Mouse (Mus musculus) liver, embryonic 13.5 days (tissue): ENCODE measurements around the gene Defb25. TPM values are rescaled to one million over a fixed set of nuclear protein-coding genes. Genes with fewer than 3 reads are reported as not detected.

ENCODE experiments used
- ATAC-seq: fragments of 200-750 bp; cut with Nextera tagmentation; 2 replicates; pipeline ENCODE4 v1.8.0; 2017; ENCODE audit warnings: low read depth, mild to moderate bottlenecking, moderate number of reproducible peaks, moderate library complexity
- DNase-seq: peaks from one replicate; pipeline ENCODE4 v3.0.0; 2022
- H3K27ac ChIP-seq: fragments of 300-500 bp; sonication (generic); 2 replicates; pipeline ENCODE4 v1.5.1; 2015; ENCODE audit warnings: moderate library complexity, mild to moderate bottlenecking, inconsistent platforms
- H3K27me3 ChIP-seq: fragments of 300-500 bp; sonication (generic); 2 replicates; pipeline ENCODE4 v1.6.1; 2015; ENCODE audit warnings: mild to moderate bottlenecking, inconsistent platforms
- H3K36me3 ChIP-seq: fragments of 300-500 bp; sonication (generic); 2 replicates; pipeline ENCODE4 v1.6.1; 2015; ENCODE audit warnings: mild to moderate bottlenecking, inconsistent platforms
- H3K4me1 ChIP-seq: fragments of 300-500 bp; sonication (generic); replicated peaks from 2 replicates; pipeline ENCODE4 v1.6.1; 2015; ENCODE audit warnings: inconsistent platforms
- H3K4me2 ChIP-seq: fragments of 300-500 bp; sonication (generic); 2 replicates; pipeline ENCODE4 v1.6.1; 2015; ENCODE audit warnings: inconsistent platforms, mild to moderate bottlenecking, moderate library complexity
- H3K4me3 ChIP-seq: fragments of 300-500 bp; sonication (generic); replicated peaks from 2 replicates; pipeline ENCODE4 v1.5.1; 2015; ENCODE audit warnings: mild to moderate bottlenecking, inconsistent platforms
- H3K9ac ChIP-seq: fragments of 300-500 bp; sonication (generic); 2 replicates; pipeline ENCODE4 v1.6.1; 2015; ENCODE audit warnings: mild to moderate bottlenecking, inconsistent platforms
- H3K9me3 ChIP-seq: fragments of 300-500 bp; sonication (generic); replicated peaks from 2 replicates; pipeline ENCODE4 v1.6.1; 2016; ENCODE audit warnings: inconsistent platforms
- WGBS: fragments of 180-500 bp; shearing (Covaris S2); methylation state at CpG from one replicate; pipeline ENCODE4 v1.1.7; 2015; ENCODE audit not compliant: insufficient replicate concordance; 5-methylcytosine and 5-hydroxymethylcytosine counted together
- polyA plus RNA-seq: library from polyadenylated mRNA; unstranded; fragments of >200 nt; fragmentation: Nextera tagmentation; extraction: Ambion mirVana; gene quantifications from 2 replicates; pipeline ENCODE4 v1.2.1, GENCODE M21; 2015

The Defb25 gene
- polyA plus RNA-seq, 1 experiment from 2014 or later, result not detected

DNA sequence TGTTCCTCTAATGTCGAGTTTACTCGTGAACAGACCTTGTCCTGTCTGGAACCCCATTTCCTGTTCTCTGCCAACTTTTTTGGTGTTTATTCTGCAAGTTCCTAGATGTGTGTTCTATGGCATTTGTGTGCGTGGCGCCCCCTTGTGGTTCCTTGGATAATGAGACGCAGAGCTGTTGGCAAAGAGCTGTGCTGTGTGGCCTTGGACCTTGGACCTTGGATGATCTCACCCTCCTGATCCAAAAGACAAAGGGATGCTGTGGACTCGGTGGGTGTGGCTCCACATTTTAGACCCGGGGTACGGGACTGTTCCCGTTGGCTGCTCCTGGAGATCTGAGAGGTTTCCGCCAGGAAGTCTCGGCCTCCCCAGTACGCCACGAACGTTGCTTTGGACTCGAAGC is 18.8 kb downstream of the Defb25 start, which contains the start of gene Defb36:
Gene Defb36 (plus strand): TSS at position 271 of the 400 bp plus-strand sequence.
- WGBS, result 66% methylated on average over 15 of the region's 15 CpGs
- Histone ChIP-seq H3K36me3 (no peaks in the 10 kb centered on the region), H3K27ac (no peak within 1 kb of the TSS), H3K4me1 (no peaks in the 10 kb centered on the region), H3K9me3 (no peaks in the 10 kb centered on the region), H3K4me3 (no peak within 1 kb of the TSS), H3K9ac (no peak within 1 kb of the TSS), H3K4me2 (no peak within 1 kb of the TSS), H3K27me3 (no peaks in the 10 kb centered on the region)
- DNase-seq (no peak), ATAC-seq (no peak)

DNA sequence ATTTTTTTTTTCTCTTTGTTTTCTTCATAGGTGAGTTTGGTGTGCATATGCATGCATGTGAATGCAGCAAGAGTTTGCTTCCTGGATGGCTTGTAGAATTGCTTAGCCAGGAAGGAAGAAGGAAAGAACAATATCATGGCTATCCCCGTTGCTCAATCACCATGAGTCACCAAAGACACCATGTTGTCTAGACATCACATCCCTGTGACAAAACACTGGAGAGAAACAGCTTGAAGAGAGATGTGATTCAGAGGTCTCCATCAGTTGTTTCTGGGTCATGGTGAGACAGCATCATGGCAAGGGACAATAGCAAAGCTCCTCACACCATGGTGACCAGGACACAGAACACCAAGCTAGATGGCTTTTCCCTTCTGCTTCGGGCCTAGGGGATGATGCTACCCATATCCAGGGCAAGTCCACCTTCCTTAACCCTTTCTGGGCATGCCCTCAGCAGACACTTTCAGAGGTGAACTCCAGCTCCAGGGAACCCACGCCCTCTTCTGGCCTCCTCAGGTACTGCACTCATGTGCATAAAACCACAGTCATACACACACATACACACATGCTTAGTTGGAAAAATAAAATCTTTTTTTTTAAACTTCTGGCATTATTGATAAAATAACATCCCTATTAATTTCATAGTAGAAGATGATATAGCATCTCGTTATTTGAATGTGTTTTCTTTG is 21.4 kb downstream of the Defb25 start:
- H3K9me3 ChIP-seq, result no peaks in the 10 kb centered on the region
- no peak overlapping the region for H3K27ac ChIP-seq
- H3K4me3 ChIP-seq, result no peak overlapping the region
- H3K4me1 ChIP-seq, result no peaks in the 10 kb centered on the region
- no peak overlapping the region for H3K4me2 ChIP-seq
- WGBS, result 51% methylated on average over 4 of the region's 4 CpGs
- ATAC-seq (no peak), DNase-seq (no peak)
- no peak overlapping the region for H3K9ac ChIP-seq
- no peaks in the 10 kb centered on the region for H3K36me3 ChIP-seq
- no peaks in the 10 kb centered on the region for H3K27me3 ChIP-seq

DNA sequence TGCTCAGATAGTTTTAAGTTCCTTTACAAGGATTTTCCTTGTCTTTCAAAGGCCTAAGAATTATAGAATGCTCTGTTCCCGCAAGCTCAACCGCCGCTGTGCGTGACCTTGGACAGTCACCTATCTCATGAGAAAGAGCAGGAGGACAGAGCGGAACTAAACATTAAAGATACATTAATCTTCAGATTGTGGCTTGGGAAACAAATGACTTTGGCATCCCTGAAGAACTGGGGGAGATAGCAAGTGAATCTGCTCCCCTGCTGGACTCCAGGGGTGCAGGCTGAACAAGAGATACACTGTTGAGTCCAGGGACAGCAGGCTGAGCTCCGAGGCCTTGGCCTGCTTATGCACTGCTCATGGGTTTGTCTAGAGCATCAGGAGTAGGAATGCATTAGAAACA is 22.8 kb downstream of the Defb25 start:
- Histone ChIP-seq H3K9ac (no peak overlapping the region), H3K4me3 (no peak overlapping the region), H3K4me1 (no peaks in the 10 kb centered on the region), H3K9me3 (no peaks in the 10 kb centered on the region), H3K27ac (no peak overlapping the region), H3K4me2 (no peak overlapping the region), H3K36me3 (no peaks in the 10 kb centered on the region), H3K27me3 (no peaks in the 10 kb centered on the region)
- DNase-seq (no peak), ATAC-seq (no peak)
- WGBS, result 70% methylated on average over 6 of the region's 6 CpGs

DNA sequence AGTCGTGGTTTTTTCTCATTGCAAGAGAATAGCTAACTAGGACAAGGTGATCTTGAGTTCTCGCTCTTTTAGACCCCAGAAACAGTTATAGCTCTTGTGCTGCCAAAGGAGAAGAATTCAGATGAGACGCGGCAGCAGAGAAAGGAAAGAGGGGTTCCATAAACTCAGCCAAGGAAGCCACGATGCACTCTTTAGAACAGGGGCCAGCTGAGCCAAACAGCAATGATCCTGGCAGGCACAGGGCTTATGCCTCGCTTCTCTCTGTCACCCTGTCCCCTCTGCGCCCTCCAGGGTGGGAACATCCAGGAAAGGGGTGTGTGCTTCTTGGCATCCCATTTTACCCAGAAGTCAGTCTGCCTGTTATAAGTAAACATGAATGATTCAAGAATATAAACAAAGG is 23.6 kb downstream of the Defb25 start, which contains the start of gene Defb45:
Gene Defb45 (minus strand): TSS at position 101 of the 400 bp plus-strand sequence.
- Histone ChIP-seq H3K27ac (no peak within 1 kb of the TSS), H3K36me3 (no peaks in the 10 kb centered on the region), H3K9ac (no peak within 1 kb of the TSS), H3K9me3 (no peaks in the 10 kb centered on the region), H3K4me2 (no peak within 1 kb of the TSS), H3K4me1 (no peaks in the 10 kb centered on the region), H3K27me3 (no peaks in the 10 kb centered on the region), H3K4me3 (no peak within 1 kb of the TSS)
- DNase-seq (no peak), ATAC-seq (no peak)
- 48% methylated on average over 7 of the region's 7 CpGs for WGBS

GRCm38 (mm10) chr2:152589021-152589420 is 33.8 kb downstream of the Defb25 start:
- H3K4me1 ChIP-seq, result no peaks in the 10 kb centered on the region
- H3K4me3 ChIP-seq, result no peak overlapping the region
- DNase-seq (no peak), ATAC-seq (no peak)
- H3K9ac ChIP-seq, result no peak overlapping the region
- no peaks in the 10 kb centered on the region for H3K9me3 ChIP-seq
- no peaks in the 10 kb centered on the region for H3K36me3 ChIP-seq
- 53% methylated on average over 6 of the region's 6 CpGs for WGBS
- no peak overlapping the region for H3K27ac ChIP-seq
- H3K4me2 ChIP-seq, result no peak overlapping the region
- no peaks in the 10 kb centered on the region for H3K27me3 ChIP-seq

DNA sequence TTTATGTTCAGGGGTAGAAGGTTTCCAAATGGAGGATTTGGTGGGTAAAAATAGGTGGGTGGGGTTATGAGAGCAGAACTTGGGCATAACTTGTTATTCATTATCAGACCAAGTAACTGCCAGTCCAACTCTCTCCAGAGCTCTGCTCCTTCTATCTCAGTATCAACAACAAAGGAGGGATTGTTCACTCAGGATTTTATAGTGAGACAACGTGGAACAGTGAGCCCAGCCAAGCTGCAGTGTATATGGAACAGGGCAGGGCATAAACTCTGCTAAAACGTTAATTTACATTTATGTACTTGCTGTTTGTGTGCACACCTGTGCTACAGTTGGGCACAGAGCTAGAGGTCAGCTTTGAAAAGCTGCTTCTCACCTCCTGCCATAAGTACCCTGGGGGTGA is 34.4 kb downstream of the Defb25 start:
- DNase-seq (no peak), ATAC-seq (no peak)
- Histone ChIP-seq H3K4me3 (no peak overlapping the region), H3K36me3 (no peaks in the 10 kb centered on the region), H3K4me1 (no peaks in the 10 kb centered on the region), H3K27ac (no peak overlapping the region), H3K9me3 (no peaks in the 10 kb centered on the region), H3K4me2 (no peak overlapping the region), H3K27me3 (no peaks in the 10 kb centered on the region), H3K9ac (no peak overlapping the region)
- WGBS, result 35% methylated on average over 2 of the region's 2 CpGs

GRCm38 (mm10) chr2:152586926-152587560 is 35.8 kb downstream of the Defb25 start:
- Histone ChIP-seq H3K4me3 (no peak overlapping the region), H3K36me3 (no peaks in the 10 kb centered on the region), H3K27ac (no peak overlapping the region), H3K9me3 (no peaks in the 10 kb centered on the region), H3K9ac (no peak overlapping the region), H3K4me2 (no peak overlapping the region), H3K4me1 (no peaks in the 10 kb centered on the region), H3K27me3 (no peaks in the 10 kb centered on the region)
- ATAC-seq (no peak), DNase-seq (no peak)
- WGBS, result 55% methylated on average over 4 of the region's 4 CpGs

DNA sequence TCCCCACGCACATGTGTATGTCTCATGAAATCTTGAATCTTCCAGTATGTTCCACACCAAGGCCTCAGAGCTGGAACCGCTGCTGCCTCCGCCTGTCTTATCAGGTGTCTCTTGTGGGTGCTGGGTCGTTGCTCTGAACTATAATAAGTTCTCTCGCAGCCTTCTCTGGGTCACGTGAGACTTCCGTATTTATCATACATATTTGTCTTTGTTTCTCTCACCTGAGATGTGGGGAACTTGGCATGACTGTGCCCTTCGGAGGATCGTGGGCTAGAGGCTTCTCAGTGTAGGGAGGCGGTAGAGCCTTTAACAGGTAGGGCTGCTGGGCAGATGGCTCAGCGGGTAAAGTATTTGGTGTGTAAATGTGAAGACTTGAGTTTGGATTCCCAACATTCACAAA is 42.2 kb downstream of the Defb25 start:
- H3K9me3 ChIP-seq, result no peaks in the 10 kb centered on the region
- H3K27ac ChIP-seq, result no peak overlapping the region
- no peak overlapping the region for H3K4me3 ChIP-seq
- ATAC-seq (no peak), DNase-seq (no peak)
- no peak overlapping the region for H3K9ac ChIP-seq
- H3K4me2 ChIP-seq, result no peak overlapping the region
- no peaks in the 10 kb centered on the region for H3K36me3 ChIP-seq
- no peaks in the 10 kb centered on the region for H3K27me3 ChIP-seq
- no peaks in the 10 kb centered on the region for H3K4me1 ChIP-seq
- WGBS, result 59% methylated on average over 11 of the region's 11 CpGs

GRCm38 (mm10) chr2:152580107-152580506 is 42.7 kb downstream of the Defb25 start, which contains the start of gene Defb19:
Defb19 (minus strand) TSS chr2:152580312.
- no peak within 1 kb of the TSS for H3K9ac ChIP-seq
- H3K4me2 ChIP-seq, result no peak within 1 kb of the TSS
- no peaks in the 10 kb centered on the region for H3K27me3 ChIP-seq
- 55% methylated on average over 7 of the region's 7 CpGs for WGBS
- DNase-seq, result no peak
- H3K27ac ChIP-seq, result no peak within 1 kb of the TSS
- H3K4me3 ChIP-seq, result no peak within 1 kb of the TSS
- no peaks in the 10 kb centered on the region for H3K36me3 ChIP-seq
- no peaks in the 10 kb centered on the region for H3K9me3 ChIP-seq
- ATAC-seq, result no peak
- no peaks in the 10 kb centered on the region for H3K4me1 ChIP-seq

DNA sequence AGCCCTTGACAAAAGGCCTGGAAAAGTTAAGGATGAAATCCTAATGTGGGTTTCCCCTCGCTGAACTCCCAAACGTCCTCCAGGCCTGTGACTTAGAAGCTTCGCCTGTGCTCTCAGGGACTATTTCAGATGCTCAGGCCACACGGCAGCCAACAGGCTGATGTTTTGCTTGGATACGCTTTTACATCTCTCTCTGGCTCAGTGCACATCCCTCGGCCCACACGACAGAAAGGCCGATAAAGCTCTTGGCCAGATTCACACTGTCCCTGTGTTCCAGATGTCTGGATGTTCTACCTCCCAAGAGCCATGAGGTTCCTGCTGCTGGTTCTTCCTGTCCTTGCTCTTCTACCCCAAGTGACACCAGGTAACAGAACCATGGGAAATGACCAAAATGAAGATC is 49.4 kb downstream of the Defb25 start:
- 68% methylated on average over 8 of the region's 8 CpGs for WGBS
- DNase-seq (no peak), ATAC-seq (no peak)
- no peak overlapping the region for H3K9ac ChIP-seq
- no peaks in the 10 kb centered on the region for H3K4me1 ChIP-seq
- no peaks in the 10 kb centered on the region for H3K36me3 ChIP-seq
- no peak overlapping the region for H3K4me2 ChIP-seq
- H3K9me3 ChIP-seq, result no peaks in the 10 kb centered on the region
- no peak overlapping the region for H3K27ac ChIP-seq
- no peak overlapping the region for H3K4me3 ChIP-seq
- H3K27me3 ChIP-seq, result no peaks in the 10 kb centered on the region
